Mouse (Mus musculus) liver, embryonic 11.5 days (tissue): ENCODE results near the gene Gars. TPM values are rescaled to one million over a fixed set of nuclear protein-coding genes. Genes with fewer than 3 reads are reported as not detected.

Experiments
- ATAC-seq: fragments of 200-750 bp; cut with Nextera tagmentation; replicated peaks from 2 replicates; pipeline ENCODE4 v1.8.0; 2017; ENCODE audit warnings: moderate number of reproducible peaks, mild to moderate bottlenecking, moderate TSS enrichment, moderate library complexity; ENCODE audit not compliant: low FRiP score
- DNase-seq: peaks from one replicate; pipeline ENCODE4 v3.0.0-alpha.2; 2017; ENCODE audit warnings: low spot score
- H3K27ac ChIP-seq: fragments of 300-500 bp; sonication (generic); 2 replicates; pipeline ENCODE4 v1.5.1; 2014; ENCODE audit warnings: mild to moderate bottlenecking, low read depth, low read length, control low read depth
- H3K27me3 ChIP-seq: fragments of 300-500 bp; sonication (generic); replicated peaks from 2 replicates; pipeline ENCODE4 v1.6.1; 2014; ENCODE audit warnings: low read length, mixed read lengths; ENCODE audit not compliant: control insufficient read depth, insufficient read depth
- H3K36me3 ChIP-seq: fragments of 300-500 bp; sonication (generic); 2 replicates; pipeline ENCODE4 v1.6.1; 2014; ENCODE audit warnings: mild to moderate bottlenecking, low read length, moderate library complexity, mixed read lengths; ENCODE audit not compliant: control insufficient read depth, insufficient read depth
- H3K4me1 ChIP-seq: fragments of 300-500 bp; sonication (generic); replicated peaks from 2 replicates; pipeline ENCODE4 v1.6.1; 2014; ENCODE audit warnings: low read length, mixed read lengths; ENCODE audit not compliant: control insufficient read depth, insufficient read depth
- H3K4me2 ChIP-seq: fragments of 300-500 bp; sonication (generic); 2 replicates; pipeline ENCODE4 v1.6.1; 2014; ENCODE audit warnings: mild to moderate bottlenecking, control low read depth, moderate library complexity
- H3K4me3 ChIP-seq: fragments of 300-500 bp; sonication (generic); 2 replicates; pipeline ENCODE4 v1.5.1; 2014; ENCODE audit warnings: low read depth, low read length, control low read depth
- H3K9ac ChIP-seq: fragments of 300-500 bp; sonication (generic); 2 replicates; pipeline ENCODE4 v1.6.1; 2014; ENCODE audit warnings: low read depth, low read length, control low read depth
- H3K9me3 ChIP-seq: fragments of 300-500 bp; sonication (generic); 2 replicates; pipeline ENCODE4 v1.6.1; 2016; ENCODE audit warnings: low read length, inconsistent platforms, mixed read lengths; ENCODE audit not compliant: control insufficient read depth
- WGBS: fragments of 180-500 bp; shearing (Covaris S2); extraction: QIAGEN DNeasy Blood & Tissue Kit; methylation state at CpG from one replicate; pipeline ENCODE4 v1.1.7; 2014; 5-methylcytosine and 5-hydroxymethylcytosine counted together
- polyA plus RNA-seq: library from polyadenylated mRNA; unstranded; fragments of >200 nt; fragmentation: Nextera tagmentation; extraction: Ambion mirVana; gene quantifications from 2 replicates; pipeline ENCODE4 v1.2.1, GENCODE M21; 2014

Gars gene
- polyA plus RNA-seq, 1 experiment from 2014 or later = 253 TPM

- Histone ChIP-seq H3K9me3 (no peaks in the 10 kb centered on the region), H3K27me3 (no peaks in the 10 kb centered on the region), H3K4me3 (no peak overlapping the region), H3K27ac (no peak overlapping the region), H3K4me2 (no peak overlapping the region), H3K9ac (no peak overlapping the region), H3K4me1 (no peaks in the 10 kb centered on the region), H3K36me3 (no peaks in the 10 kb centered on the region)
- WGBS = 92% methylated on average over 9 of the region's 9 CpGs
- no peak for ATAC-seq
- no peak for DNase-seq
These were observed 53.6 kb downstream of the Gars start for GRCm38 (mm10) chr6:55091396-55091795.

- 59% methylated on average over 6 of the region's 6 CpGs for WGBS
- no peaks in the 10 kb centered on the region for H3K4me1 ChIP-seq
- ATAC-seq (no peak), DNase-seq (no peak)
- H3K27me3 ChIP-seq = no peaks in the 10 kb centered on the region
- H3K9me3 ChIP-seq = no peaks in the 10 kb centered on the region
- H3K36me3 ChIP-seq = no peaks in the 10 kb centered on the region
- H3K27ac ChIP-seq = no peak overlapping the region
- H3K4me3 ChIP-seq = no peak overlapping the region
- H3K9ac ChIP-seq = no peak overlapping the region
- no peak overlapping the region for H3K4me2 ChIP-seq
These were observed 55.8 kb downstream of the Gars start for GRCm38 (mm10) chr6:55093431-55094146.

GRCm38 (mm10) chr6:55098030-55098429 lies 60.2 kb downstream of the Gars start:
- 72% methylated on average over 5 of the region's 5 CpGs for WGBS
- DNase-seq = no peak

GRCm38 (mm10) chr6:55098603-55099002 lies 60.8 kb downstream of the Gars start:
- no peaks in the 10 kb centered on the region for H3K27me3 ChIP-seq
- 76% methylated on average over 5 of the region's 5 CpGs for WGBS
- no peak overlapping the region for H3K27ac ChIP-seq
- no peak overlapping the region for H3K4me2 ChIP-seq
- no peak overlapping the region for H3K9ac ChIP-seq
- ATAC-seq = no peak
- no peaks in the 10 kb centered on the region for H3K4me1 ChIP-seq
- H3K9me3 ChIP-seq = no peaks in the 10 kb centered on the region
- H3K36me3 ChIP-seq = no peaks in the 10 kb centered on the region
- DNase-seq = no peak
- no peak overlapping the region for H3K4me3 ChIP-seq

More at GRCm38 (mm10) chr6:55098030-55098429, 60.2 kb downstream of the Gars start:
- H3K27ac ChIP-seq = no peak overlapping the region
- no peaks in the 10 kb centered on the region for H3K9me3 ChIP-seq
- no peaks in the 10 kb centered on the region for H3K36me3 ChIP-seq
- H3K4me2 ChIP-seq = no peak overlapping the region
- ATAC-seq = no peak
- no peaks in the 10 kb centered on the region for H3K4me1 ChIP-seq
- H3K9ac ChIP-seq = no peak overlapping the region
- no peaks in the 10 kb centered on the region for H3K27me3 ChIP-seq
- H3K4me3 ChIP-seq = no peak overlapping the region

- H3K27me3 ChIP-seq = peaks cover 2% of the 10 kb centered on the region
- H3K9ac ChIP-seq = no peak overlapping the region
- no peaks in the 10 kb centered on the region for H3K36me3 ChIP-seq
- H3K4me3 ChIP-seq = no peak overlapping the region
- H3K27ac ChIP-seq = no peak overlapping the region
- peak; percentile 48 for DNase-seq
- ATAC-seq = no peak
- WGBS = 11% methylated on average over 7 of the region's 7 CpGs
- H3K4me2 ChIP-seq = no peak overlapping the region
- no peaks in the 10 kb centered on the region for H3K9me3 ChIP-seq
- H3K4me1 ChIP-seq = no peaks in the 10 kb centered on the region
These were observed 70.6 kb downstream of the Gars start for GRCm38 (mm10) chr6:55108358-55108757.

- Histone ChIP-seq H3K4me3 (peak overlapping the region; percentile 52), H3K9ac (peak overlapping the region; percentile 28; the same call in 1 of the 2 replicates), H3K9me3 (no peaks in the 10 kb centered on the region), H3K4me2 (peak overlapping the region; percentile 73), H3K36me3 (no peaks in the 10 kb centered on the region), H3K27ac (no peak overlapping the region), H3K4me1 (peaks cover 5% of the 10 kb centered on the region), H3K27me3 (peaks cover 57% of the 10 kb centered on the region)
- DNase-seq (peak; percentile 59), ATAC-seq (peak; percentile 72)
- WGBS = 1% methylated on average over 57 of the region's 68 CpGs
These were observed 79.7 kb downstream of the Gars start for GRCm38 (mm10) chr6:55117325-55118109.

- no peak overlapping the region for H3K27ac ChIP-seq
- no peak overlapping the region for H3K4me3 ChIP-seq
- H3K36me3 ChIP-seq = no peaks in the 10 kb centered on the region
- DNase-seq (no peak), ATAC-seq (no peak)
- no peaks in the 10 kb centered on the region for H3K4me1 ChIP-seq
- no peak overlapping the region for H3K9ac ChIP-seq
- WGBS = 20% methylated on average over 4 of the region's 4 CpGs
- no peak overlapping the region for H3K4me2 ChIP-seq
- no peaks in the 10 kb centered on the region for H3K9me3 ChIP-seq
- H3K27me3 ChIP-seq = peaks cover 22% of the 10 kb centered on the region
These were observed 85.2 kb downstream of the Gars start for GRCm38 (mm10) chr6:55123056-55123455.

GRCm38 (mm10) chr6:55126576-55126975 lies 88.8 kb downstream of the Gars start:
- H3K4me3 ChIP-seq = no peak overlapping the region
- 68% methylated on average over 5 of the region's 5 CpGs for WGBS
- no peak for DNase-seq
- no peak overlapping the region for H3K4me2 ChIP-seq
- no peak for ATAC-seq
- H3K27me3 ChIP-seq = peaks cover 2% of the 10 kb centered on the region; the same call in 1 of the 2 replicates
- H3K9me3 ChIP-seq = no peaks in the 10 kb centered on the region
- H3K9ac ChIP-seq = no peak overlapping the region
- no peaks in the 10 kb centered on the region for H3K36me3 ChIP-seq
- H3K4me1 ChIP-seq = no peaks in the 10 kb centered on the region
- no peak overlapping the region for H3K27ac ChIP-seq
